Mouse (Mus musculus) heart, postnatal 0 days (tissue): ENCODE measurements around the gene P2rx5.

Source experiments
- CTCF ChIP-seq: IDR thresholded peaks from 2 replicates; pipeline ENCODE4 v1.5.1; 2016; ENCODE audit warnings: antibody characterized with exemption, control low read depth, low read depth
- EP300 ChIP-seq: IDR thresholded peaks from 2 replicates; pipeline ENCODE4 v1.6.1; 2016; ENCODE audit warnings: antibody characterized with exemption, low read depth

GRCm38 (mm10) chr11:73161616-73162015 is 1.4 kb downstream of the P2rx5 start:
- TF ChIP-seq CTCF = no peak
- no peak for TF ChIP-seq EP300
